Mouse (Mus musculus) CD4-positive, CD25-positive, alpha-beta regulatory T cell, adult 2 months (primary cell): ENCODE data around the gene Lipe.

ENCODE experiments used
- DNase-seq: peaks from one replicate; pipeline ENCODE4 v3.0.0-alpha.2; 2012; ENCODE audit warnings: low read depth, low spot score

Gene Lipe

DNA sequence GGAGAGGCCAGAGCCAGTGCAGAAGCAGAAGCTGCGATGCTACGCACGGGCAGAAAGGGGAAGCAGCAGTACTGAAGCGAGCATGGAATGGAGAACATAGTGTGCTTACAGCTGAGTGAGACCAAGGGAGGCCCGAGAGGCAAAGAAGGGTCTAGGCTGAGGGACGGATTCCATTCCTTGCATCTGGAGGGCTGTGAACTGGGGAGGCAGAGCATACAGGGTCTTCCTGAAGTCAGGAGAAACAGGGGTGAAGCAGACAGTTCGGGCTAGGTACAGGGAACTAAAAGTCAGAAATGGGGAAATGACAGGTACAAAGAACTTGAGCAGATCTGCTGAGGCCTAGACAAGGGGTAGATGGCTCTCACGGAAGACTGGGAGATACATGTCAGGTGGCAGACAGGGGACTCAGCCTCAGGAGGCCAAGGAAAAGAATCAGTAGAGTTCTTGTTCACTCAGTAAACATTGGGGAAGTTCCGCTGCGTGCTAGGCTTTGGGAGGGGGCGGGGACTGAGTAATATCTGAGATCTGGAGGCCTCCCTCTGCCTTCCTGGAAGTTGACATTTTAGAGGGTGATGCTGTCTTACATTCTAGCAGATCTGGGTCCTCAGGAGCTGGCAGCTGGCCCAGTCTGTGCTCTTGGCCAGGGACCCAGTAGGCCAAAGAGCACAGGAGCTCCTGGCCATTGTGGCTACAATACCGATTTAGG is 12.5 kb downstream of the Lipe start:
- peak; percentile 79 for DNase-seq

DNA sequence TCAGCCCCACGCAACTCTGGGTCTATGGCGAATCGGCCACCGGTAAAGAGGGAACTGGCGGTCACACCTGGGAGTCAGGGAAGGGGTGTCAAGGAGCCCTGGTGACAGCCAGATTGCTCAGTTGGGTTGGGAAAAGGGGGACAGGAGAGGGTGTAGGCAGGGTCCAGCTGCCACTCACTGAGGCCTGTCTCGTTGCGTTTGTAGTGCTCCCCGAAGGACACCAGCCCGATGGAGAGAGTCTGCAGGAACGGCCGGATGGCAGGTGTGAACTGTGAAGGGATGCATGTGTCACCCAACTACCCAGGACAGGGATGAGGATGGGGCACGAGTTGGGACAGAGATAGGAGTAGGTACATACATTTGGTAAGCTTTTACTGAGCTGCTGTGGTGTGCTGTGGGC is 13.3 kb downstream of the Lipe start:
- DNase-seq: no peak

DNA sequence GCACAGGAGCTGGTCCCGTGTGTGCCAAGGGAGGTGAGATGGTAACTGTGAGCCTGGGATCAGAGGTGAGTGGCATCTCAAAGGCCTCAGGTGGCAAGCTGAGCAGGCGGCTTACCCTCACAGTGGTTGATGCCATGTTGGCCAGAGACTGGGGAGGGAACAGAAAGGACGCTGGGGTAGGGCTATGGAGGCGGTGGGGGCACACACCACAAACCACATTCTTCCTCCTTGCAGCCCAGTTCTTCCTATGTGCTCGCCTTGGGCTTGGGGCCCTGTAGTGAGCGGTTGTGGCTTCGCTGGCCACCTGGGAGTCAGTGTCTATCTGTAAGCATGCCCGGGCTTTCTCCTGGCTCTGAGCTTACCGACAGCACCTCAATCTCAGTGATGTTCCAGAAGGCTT is 13.7 kb downstream of the Lipe start:
- DNase-seq: no peak

DNA sequence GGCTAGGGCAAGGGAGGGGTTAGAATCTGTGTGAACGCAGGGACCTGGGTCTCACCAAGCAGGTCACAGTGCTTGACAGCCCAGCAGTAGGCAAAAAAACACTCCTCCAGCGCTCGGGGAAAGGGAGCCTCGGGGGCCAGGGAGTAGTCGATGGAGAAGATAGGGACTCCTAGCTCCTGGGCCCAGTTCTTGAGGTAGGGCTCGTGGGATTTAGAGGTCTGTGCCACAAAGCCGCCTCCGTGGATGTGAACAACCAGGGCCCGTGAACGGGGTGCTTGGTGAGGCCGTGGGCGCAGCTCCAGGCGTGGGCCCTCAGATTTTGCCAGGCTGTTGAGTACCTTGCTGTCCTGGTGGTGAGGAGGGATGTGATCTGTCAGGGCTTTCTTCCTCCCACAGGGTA is 14.2 kb downstream of the Lipe start:
- DNase-seq: no peak

DNA sequence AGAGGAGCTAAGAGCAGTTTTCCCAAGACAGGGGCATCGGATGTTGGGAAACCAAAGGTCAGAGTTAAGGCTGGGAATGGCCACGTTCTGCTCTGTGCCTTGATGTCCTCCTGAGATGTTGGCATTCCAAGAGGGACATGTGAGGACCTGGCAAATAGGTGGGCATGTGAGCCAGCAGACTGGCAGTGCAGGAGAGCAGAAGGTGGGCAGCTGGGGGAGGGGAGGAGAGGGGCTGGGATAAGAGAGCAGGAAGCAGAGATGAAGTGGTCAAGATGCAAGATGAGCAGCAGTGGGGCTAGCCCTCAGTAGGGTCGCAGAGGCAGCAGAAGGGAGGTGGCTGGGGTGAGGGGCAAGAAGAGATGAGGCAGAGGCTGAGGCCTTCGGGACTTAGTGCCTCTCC is 14.6 kb downstream of the Lipe start:
- DNase-seq: no peak

DNA sequence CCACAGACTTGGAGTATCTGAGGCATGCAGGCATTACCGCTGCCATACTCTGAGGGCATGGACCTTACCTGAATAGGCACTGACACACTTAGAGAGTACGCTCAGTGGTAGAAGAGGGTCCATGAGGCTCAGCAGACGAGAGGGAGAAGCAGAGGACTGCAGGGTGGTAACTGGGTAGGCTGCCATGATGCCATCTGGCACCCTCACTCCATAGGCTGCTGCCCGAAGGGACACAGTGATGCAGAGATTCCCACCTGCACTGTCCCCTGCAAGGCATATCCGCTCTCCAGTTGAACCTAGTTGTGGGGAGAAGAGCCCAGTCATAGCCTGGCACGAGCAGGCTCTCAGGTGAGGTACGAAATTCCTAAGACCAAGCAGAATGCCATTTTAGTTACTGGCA is 15.1 kb downstream of the Lipe start:
- DNase-seq: no peak

DNA sequence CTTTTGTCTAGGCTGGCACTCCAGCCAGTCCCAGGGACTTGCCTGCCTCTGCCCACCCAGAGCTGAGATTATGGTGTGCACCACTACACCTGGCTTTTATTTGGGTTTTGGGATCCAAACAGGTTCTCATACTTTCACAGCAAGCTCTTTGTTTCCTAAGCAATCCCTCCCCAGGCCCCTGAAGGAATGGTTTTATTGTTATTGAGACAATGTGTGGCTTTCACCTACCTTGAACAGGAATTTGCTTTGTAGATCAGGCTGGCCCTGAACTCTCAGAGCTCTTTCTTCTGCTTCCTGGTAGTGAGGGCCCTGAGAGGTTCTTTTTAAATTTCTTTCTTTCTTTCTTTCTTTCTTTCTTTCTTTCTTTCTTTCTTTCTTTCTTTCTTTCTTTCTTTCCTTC is 16.0 kb downstream of the Lipe start:
- no peak for DNase-seq

DNA sequence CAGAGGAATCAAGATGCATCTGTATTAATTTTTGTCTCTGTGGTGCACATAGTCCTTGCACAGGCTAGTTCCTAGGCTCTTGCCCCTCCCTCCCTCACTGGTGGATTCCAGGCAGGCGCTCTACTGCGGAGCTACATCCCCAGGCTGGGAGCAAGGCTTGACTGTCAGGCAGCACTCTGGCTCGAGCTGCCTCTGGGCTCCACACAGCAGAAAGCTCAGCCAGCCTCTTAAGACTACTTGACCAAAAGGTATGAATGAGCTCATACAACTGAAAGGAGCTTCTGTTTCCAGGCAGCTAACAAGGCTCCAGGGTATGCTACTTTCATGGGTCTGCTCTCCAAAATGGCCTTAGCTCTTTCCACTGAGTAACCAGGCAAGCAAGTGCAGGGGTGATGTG is 17.2 kb downstream of the Lipe start:
- no peak for DNase-seq

DNA sequence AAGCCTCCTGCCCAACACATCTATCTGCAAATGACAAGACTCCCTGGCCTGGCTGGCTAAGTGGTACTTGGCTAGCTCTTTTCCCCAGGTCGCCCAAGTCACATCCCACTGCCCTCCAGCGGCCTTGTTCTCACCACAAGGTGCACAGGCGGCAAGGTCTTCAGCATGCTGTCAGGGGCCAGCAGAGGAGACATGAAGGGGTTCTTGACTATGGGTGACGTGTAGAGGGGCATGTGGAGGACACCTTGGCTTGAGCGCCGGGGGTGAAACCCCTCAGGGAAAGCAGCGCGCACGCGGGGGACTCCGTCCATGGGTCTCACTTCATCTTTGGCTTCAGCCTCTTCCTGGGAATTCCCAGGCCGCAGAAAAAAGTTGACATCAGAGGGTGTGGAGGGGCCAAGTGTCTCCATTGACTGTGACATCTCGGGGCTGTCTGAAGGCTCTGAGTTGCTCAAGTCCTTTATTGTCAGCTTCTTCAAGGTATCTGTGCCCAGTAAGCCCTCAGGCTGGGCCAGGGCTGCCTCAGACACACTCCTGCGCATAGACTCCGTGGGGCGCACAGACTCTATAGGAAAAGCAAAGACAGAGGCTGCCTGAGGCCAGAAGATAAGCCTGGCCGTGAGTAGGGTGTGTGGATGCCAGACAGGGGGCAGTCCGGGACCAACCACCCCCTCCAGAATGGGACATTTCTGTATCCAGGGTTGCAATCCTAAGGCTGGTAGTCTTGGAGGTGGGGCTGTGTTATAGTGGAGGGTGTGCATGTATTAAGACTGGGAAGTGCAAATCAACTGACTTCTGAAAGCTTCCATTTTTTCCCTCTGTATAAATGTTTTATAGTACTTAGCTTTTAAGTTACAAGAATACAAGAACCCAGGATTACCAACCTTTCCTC is 17.9 kb downstream of the Lipe start:
- DNase-seq: peak; percentile 47

DNA sequence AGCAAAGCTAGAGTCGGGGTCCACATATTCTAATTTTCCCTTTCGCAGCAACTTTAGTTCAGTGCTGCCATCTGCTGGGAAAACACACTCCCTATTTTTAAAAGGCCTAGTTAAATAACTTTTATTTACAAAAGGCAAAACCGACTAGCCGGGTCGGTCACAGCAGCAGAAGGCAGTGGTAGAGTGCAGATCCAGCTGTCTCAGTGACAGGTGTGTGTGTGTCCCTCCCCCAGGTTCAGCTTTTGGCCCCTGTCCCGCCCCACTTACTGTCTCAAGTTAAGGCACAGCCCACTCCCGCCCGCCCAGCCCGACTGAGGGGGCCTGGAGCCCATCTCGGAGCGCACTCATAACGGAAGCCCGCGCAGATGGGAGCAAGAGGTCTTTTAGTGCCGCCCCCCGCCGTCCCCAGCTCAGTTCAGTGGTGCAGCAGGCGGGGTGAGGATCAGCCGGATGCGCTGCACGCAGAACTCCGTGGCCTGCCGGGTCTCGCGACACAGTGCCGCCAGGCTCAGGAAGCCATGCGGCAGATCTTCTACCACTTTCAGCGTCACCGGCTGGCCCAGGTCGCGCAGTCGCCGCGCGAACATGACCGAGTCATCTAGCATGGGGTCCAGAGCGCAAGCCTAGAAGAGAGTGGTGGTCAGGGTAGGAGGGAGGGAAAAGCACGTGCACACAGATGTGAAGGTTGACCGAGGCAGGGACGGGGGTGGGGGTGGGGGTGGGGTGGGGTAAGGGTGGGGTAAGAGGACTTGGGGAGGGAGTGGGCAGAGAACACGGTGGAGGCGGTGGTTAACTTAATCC is 18.8 kb downstream of the Lipe start:
- peak; percentile 90 for DNase-seq

DNA sequence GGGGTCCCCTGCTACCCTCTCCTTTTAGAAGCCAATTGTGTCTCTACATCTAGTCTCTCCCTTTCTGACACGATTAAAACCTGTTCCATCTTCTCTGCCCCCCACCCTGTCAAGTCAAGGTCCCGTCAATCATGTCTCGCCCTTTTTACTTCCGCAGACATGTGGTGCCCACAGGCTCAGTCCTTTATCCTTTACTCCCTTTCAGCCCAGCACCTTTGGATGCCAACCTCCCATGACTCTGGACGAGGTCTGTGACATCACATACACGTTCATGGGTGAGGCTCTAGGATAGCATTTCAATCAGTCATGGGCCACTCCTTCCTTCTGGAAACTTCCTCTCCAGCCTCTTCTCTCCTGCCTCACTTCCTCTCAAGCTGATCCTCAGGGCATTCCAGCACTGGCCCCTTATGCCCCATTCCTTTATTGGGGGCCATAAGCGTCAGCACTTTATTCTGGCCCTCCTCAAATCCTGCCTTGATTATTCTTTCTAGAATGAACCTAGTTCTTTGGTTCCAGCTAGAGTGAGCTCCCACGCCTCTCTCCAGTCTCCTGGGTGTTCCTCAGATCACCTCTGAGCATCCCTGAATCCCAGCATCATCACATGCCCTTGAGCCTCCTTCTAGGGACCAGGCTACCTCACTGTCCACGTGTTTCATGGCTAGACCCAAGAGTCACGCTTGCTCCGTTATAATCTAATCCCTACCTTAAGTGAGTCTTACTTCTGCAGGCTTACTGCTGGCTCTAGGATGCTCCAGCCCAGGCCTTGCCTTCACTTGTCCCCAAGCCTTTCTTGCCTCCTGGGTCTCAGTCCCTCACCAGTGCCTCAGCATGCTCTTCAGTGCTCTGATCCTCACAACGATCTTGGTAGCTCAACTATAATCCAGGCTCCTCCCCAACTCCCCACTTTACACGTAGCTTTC is 20.1 kb downstream of the Lipe start:
- DNase-seq: no peak

DNA sequence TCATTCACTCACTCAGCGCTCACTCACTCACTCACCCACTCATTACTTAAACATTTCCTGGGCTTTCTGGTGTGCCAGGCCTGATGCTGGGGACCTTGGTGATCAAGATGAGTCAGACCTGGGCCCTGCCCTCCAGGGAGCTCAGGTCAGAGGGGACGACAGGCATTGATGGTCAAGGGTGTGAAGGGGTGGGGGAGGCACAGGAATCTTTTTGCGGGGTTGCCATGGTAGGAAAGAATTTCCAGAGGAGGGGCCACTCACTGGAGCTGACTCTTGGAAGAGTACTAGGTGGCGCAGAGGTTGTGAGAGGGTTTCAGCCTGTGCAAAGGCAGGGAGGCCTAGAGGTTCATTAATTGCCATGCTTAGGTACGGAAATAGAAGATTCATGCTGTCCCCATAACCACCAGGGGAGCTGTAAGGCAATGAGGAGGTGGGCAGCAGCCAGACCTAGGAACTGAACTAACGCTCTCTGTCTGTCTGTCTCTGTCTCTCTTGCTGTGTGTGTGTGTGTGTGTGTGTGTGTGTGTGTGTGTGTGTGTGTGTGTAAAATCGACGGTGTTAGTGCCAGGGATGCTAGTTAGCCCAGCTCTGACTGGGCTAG is 21.3 kb downstream of the Lipe start:
- DNase-seq: peak; percentile 25

DNA sequence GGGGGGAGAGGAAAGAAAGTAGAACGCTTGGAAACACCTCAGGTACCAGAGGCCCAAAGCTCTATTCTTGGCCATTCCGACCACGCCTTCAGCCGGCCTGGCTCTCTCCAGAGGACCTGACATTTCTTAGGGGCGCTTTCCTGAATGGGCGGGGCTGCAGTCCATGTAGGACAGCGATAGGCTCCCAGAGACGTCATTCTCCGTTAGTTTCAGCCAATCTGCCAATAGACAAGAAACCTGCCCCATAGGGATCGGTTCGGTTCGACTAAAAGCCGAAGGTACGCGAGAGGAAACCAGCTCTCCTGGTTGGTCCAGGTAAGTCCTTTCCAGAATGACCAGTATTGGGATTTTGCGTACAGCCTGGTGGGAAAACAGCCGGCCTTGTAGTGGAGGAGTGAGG is 22.0 kb downstream of the Lipe start:
- no peak for DNase-seq

DNA sequence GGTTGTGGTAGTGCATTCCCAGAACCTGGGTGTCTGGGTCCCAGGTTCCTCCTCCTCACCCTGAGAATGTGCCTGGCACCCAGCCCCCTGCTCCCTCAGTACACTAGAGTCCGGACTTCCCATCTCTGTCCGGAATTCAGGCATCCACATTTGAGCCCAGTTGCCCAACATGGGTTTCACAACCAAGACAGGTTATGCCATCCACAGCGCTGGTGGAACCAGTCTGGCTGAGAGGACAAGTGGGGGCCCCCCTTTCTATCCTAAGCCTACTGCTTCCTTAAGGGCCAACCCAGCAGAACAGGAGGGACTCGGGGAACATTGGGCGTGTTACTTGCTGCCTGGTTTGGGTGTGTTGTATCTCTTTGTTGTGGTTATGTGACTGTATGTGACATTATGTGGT is 26.1 kb downstream of the Lipe start:
- DNase-seq: no peak

DNA sequence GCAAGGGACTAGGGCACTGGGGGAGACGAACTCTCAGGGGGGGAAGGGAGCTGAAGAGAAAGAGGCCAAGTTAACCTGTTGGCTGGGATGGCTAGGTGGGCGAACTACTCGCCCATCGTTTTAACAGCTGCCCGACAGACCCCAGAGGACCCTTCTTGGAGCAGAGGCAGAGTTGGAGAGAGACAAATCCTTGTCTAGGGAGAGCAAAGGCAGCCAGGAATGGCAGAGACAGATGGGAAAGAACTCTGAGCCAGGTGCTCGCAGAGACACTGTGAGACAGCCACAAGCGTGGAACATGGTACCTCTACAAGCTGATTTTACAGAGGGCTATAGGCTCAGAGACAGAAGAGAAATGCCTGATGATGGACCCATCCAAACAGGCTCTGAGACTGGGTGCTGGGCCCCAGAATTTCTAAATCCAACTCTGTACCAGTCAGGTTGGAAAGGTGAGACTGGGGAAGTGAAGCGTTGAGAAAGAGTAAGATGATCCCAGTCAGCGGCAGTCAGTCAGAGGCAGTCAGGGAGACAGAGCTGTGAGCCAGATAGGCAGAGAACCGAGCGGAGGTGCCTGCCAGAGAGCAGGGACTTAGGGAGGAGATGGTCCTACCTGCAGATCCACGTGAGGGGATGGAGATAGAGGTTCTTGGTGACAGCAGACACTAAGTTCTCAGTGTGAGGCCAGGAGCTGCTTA is 29.3 kb downstream of the Lipe start, which contains the start of gene Cnfn:
Gene Cnfn (minus strand): TSS at position 667 of the 692 bp plus-strand sequence.
- no peak for DNase-seq

DNA sequence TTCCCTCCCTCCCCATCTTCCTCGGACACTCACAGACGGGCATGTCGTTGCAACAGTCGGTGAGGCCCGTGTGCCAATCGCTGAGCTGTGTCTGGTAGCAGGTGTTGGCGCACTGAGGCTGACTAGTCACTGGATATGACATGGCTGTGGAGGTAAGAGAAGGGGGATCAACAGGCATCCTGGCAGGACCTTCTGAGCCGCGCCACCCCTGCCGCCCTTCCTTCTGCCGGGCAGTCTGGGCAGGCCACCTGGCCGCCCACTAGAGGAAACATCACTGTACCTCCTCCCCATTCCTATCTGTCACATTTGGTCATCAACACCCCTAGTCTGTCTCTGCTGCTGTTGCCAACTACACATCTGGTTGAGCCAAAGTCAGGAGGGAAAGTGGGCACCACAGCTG is 30.2 kb downstream of the Lipe start:
- DNase-seq: no peak

DNA sequence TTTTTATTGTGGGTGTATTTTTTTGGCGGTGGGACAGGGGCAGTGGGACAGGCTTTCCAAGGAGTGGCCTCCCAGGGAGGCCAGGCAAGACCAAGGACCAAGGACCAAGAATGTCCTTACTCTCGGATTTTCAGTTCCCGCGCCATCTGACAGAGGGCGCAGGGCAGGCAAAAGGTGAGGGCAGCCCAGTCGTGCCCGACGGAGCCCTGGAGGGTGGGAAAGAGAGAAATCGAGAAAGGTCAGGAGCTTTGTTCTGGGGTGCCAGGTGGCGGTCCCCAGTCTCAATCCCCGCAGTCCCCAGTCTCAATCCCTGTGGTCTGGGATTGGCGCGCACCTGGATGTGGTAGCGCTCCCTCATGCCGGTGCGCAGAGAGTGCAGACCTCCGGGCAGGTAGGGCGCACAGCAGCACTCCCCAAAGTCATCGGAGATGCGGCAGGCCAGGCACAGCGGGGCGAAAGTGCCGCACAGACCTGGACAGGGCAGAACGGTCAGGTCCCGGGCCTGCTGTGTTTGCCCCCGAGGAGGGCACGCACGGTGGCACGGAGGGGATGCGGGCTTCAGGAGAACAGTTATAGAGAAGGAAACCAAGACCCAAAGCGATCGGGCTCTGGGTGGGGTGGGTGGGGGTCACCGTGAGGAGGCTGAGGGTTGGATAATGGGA is 30.7 kb downstream of the Lipe start:
- DNase-seq: peak; percentile 43

DNA sequence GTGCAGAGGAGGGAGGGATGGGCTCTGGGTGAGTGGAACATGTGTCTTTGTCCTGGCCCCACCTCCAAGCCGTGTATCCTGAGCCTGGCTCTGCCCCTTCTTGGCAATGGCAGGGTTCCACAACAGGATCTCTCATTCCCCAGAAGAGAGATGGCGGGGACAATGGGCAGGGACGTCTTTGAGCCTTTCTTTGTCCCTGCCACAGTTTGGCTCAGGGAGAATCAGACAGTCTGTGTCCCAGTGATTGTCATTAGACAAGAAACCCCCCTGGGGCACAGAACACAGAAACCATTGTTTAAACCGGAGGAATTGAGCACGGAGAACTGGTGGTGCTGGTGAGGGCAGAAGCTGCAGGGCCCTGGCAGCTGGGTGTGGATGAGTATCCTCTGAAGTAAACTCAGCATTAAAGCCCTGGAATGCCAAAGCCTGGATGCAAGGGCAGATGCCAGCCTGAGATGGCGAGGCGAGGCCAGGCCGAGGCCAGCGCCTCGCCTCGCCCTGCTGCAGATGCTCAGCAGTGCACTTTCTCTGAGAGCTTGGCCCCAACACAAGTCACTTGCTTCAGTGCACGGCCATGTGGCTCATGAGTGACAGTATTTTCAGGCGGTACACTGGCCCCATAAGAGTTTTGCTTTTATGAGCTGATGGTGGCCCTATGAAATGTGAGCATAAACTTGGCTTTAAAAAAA is 32.4 kb downstream of the Lipe start:
- DNase-seq: no peak

DNA sequence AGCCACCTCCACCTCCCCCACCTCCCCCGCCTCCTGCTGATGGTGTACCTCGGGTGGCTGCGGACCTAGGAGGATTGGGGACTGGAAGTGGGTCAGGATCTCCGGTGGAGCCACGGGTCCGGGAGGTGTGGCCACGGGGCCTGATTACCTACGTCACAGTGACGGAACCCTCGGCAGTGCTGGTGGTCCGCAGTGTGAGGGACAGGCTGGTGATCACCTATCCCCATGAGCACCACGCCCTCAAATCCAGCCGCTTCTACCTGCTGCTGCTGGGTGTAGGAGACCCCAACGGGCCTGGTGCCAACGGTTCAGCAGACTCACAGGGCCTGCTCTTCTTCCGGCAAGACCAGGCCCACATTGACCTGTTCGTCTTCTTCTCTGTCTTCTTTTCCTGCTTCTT is 34.9 kb downstream of the Lipe start:
- DNase-seq: no peak
